ENCODE assay signal across 8 mouse cellular contexts in genomic region chr11:99430670-99431069, GRCm38 (mm10). TPM values are rescaled to one million over a fixed set of nuclear protein-coding genes. Genes with fewer than 3 reads are reported as not detected.
DNase-seq lines count a peak whose midpoint lies in the region; ATAC-seq lines count a peak whose summit lies in the region.

No protein-coding gene starts in this region.

- ATAC-seq in hindbrain, embryonic 13.5 days (ENCODE audit: low FRiP score): no peak
- ATAC-seq in intestine, embryonic 16.5 days: no peak

- H3K4me1 ChIP-seq in hindbrain, embryonic 10.5 days (replicated peaks): 0 out of 2 replicates have a peak, but pooled peaks cover 3% of the 10 kb centered on the region
- peaks cover 12% of the 10 kb centered on the region for H3K4me1 ChIP-seq in hindbrain, embryonic 13.5 days (replicated peaks)
- H3K4me1 ChIP-seq in intestine, embryonic 16.5 days (ENCODE audit: control insufficient read depth, insufficient read depth, low read length): no peaks in the 10 kb centered on the region

- no peak overlapping the region for H3K27ac ChIP-seq in hindbrain, embryonic 10.5 days
- H3K27ac ChIP-seq in hindbrain, embryonic 13.5 days: no peak overlapping the region; the same call in 1 of the 2 replicates
- H3K27ac ChIP-seq in intestine, embryonic 16.5 days (ENCODE audit: low read length): no peak overlapping the region

- H3K4me3 ChIP-seq in hindbrain, embryonic 10.5 days: no peak overlapping the region
- H3K4me3 ChIP-seq in hindbrain, embryonic 13.5 days: no peak overlapping the region
- H3K4me3 ChIP-seq in intestine, embryonic 16.5 days (ENCODE audit: low read length): no peak overlapping the region

- H3K9me3 ChIP-seq in hindbrain, embryonic 10.5 days: no peaks in the 10 kb centered on the region
- H3K9me3 ChIP-seq in hindbrain, embryonic 13.5 days: no peaks in the 10 kb centered on the region
- no peaks in the 10 kb centered on the region for H3K9me3 ChIP-seq in intestine, embryonic 16.5 days (ENCODE audit: control insufficient read depth, low read length)

- peak; percentile 10 for DNase-seq in hindbrain, embryonic 10.5 days (ENCODE audit: low spot score)
- peak; percentile 24 for DNase-seq in right cerebral cortex, adult 2 months (ENCODE audit: low spot score in 2 of 2)
- no peak for DNase-seq in right cerebral cortex, adult 18-20 months
- peak; percentile 28 for DNase-seq in embryo, embryonic 11 days
- peak; percentile 3 for DNase-seq in splenic B cell, adult 2 months (ENCODE audit: low read depth, low spot score)
- no peak for DNase-seq in urinary bladder, adult 18-20 months (ENCODE audit: low spot score in 2 of 2)

- H3K27me3 ChIP-seq in hindbrain, embryonic 10.5 days (ENCODE audit: insufficient read depth, poor library complexity, severe bottlenecking): no peaks in the 10 kb centered on the region; the same call in 1 of the 2 replicates
- H3K27me3 ChIP-seq in hindbrain, embryonic 13.5 days: no peaks in the 10 kb centered on the region
- no peaks in the 10 kb centered on the region for H3K27me3 ChIP-seq in splenic B cell, adult 2 months (ENCODE audit: control insufficient read depth, insufficient read depth, low read length, poor library complexity, severe bottlenecking)
- H3K27me3 ChIP-seq in intestine, embryonic 16.5 days (replicated peaks; ENCODE audit: control insufficient read depth, insufficient read depth, low read length): no peaks in the 10 kb centered on the region

- WGBS in hindbrain, embryonic 10.5 days: 57% methylated on average over 12 of the region's 12 CpGs
- 49% methylated on average over 12 of the region's 12 CpGs for WGBS in hindbrain, embryonic 13.5 days
- WGBS in intestine, embryonic 16.5 days: 55% methylated on average over 12 of the region's 12 CpGs

- H3K9ac ChIP-seq in hindbrain, embryonic 13.5 days: no peak overlapping the region
- no peak overlapping the region for H3K9ac ChIP-seq in intestine, embryonic 16.5 days (ENCODE audit: low read depth, low read length)

- no peak overlapping the region for H3K4me2 ChIP-seq in hindbrain, embryonic 13.5 days
- no peak overlapping the region for H3K4me2 ChIP-seq in intestine, embryonic 16.5 days (ENCODE audit: low read depth, low read length)

- no peaks in the 10 kb centered on the region for H3K36me3 ChIP-seq in hindbrain, embryonic 10.5 days
- no peaks in the 10 kb centered on the region for H3K36me3 ChIP-seq in hindbrain, embryonic 13.5 days
- no peaks in the 10 kb centered on the region for H3K36me3 ChIP-seq in splenic B cell, adult 2 months (ENCODE audit: control insufficient read depth, insufficient read depth, low read length, poor library complexity, severe bottlenecking)
- 0 out of 2 replicates have a peak, but pooled peaks cover 3% of the 10 kb centered on the region for H3K36me3 ChIP-seq in intestine, embryonic 16.5 days (ENCODE audit: control insufficient read depth, insufficient read depth, low read length)

RNA-seq across cellular contexts. Expression of gene Krt20, which starts 7.3 kb away (rescaled TPM):
- 0.35 and 1.6 TPM in 2 replicates for polyA plus RNA-seq in hindbrain, embryonic 10.5 days (2016; fragmentation: Nextera tagmentation; extraction: Ambion mirVana)
- polyA plus RNA-seq in hindbrain, embryonic 13.5 days (2015; fragmentation: Nextera tagmentation; extraction: Ambion mirVana): 0.17 and 0.22 TPM in 2 replicates
- 101 and 110 TPM in 2 replicates for polyA plus RNA-seq in intestine, embryonic 16.5 days (2015; fragmentation: Nextera tagmentation; extraction: Ambion mirVana)

RNA-seq across cellular contexts. Expression of gene Krt12, which starts 8.6 kb away (rescaled TPM):
- polyA plus RNA-seq in hindbrain, embryonic 10.5 days (2016; fragmentation: Nextera tagmentation; extraction: Ambion mirVana): 0.09 TPM in 1 of 2 replicates, not detected in the other
- polyA plus RNA-seq in hindbrain, embryonic 13.5 days (2015; fragmentation: Nextera tagmentation; extraction: Ambion mirVana): 0.13 TPM in 1 of 2 replicates, not detected in the other
- polyA plus RNA-seq in intestine, embryonic 16.5 days (2015; fragmentation: Nextera tagmentation; extraction: Ambion mirVana): not detected in 2 replicates

RNA-seq across cellular contexts. Expression of gene Krt10, which starts 41.5 kb away (rescaled TPM):
- polyA plus RNA-seq in hindbrain, embryonic 10.5 days (2016; fragmentation: Nextera tagmentation; extraction: Ambion mirVana): 22.4 and 27.4 TPM in 2 replicates
- 32.7 and 41.6 TPM in 2 replicates for polyA plus RNA-seq in hindbrain, embryonic 13.5 days (2015; fragmentation: Nextera tagmentation; extraction: Ambion mirVana)
- polyA plus RNA-seq in intestine, embryonic 16.5 days (2015; fragmentation: Nextera tagmentation; extraction: Ambion mirVana): 15.5 and 16.4 TPM in 2 replicates

RNA-seq across cellular contexts. Expression of gene Krt28, which starts 56.0 kb away (rescaled TPM):
- polyA plus RNA-seq in hindbrain, embryonic 10.5 days (2016; fragmentation: Nextera tagmentation; extraction: Ambion mirVana): 0.25 and 0.26 TPM in 2 replicates
- 0.43 and 0.47 TPM in 2 replicates for polyA plus RNA-seq in hindbrain, embryonic 13.5 days (2015; fragmentation: Nextera tagmentation; extraction: Ambion mirVana)
- 0.07 TPM in 1 of 2 replicates, not detected in the other for polyA plus RNA-seq in intestine, embryonic 16.5 days (2015; fragmentation: Nextera tagmentation; extraction: Ambion mirVana)

Comparison
In these comparisons a context has a peak if more than half of its experiments do, and no peak if none do; other contexts are left out.
1. DNase-seq: peak in hindbrain, embryonic 10.5 days (single experiment), right cerebral cortex, adult 2 months (2 of 2), embryo, embryonic 11 days (single experiment) and splenic B cell, adult 2 months (single experiment); none in right cerebral cortex, adult 18-20 months (single experiment) and urinary bladder, adult 18-20 months (0 of 2).
2. RNA of gene Krt20, which starts 7.3 kb away (polyA plus RNA-seq): 101 to 110 TPM in intestine, embryonic 16.5 days; 0.35 to 1.6 TPM in hindbrain, embryonic 10.5 days and 0.17 to 0.22 TPM in hindbrain, embryonic 13.5 days; every median in the first group is over 10 times any median in the second.